Mouse (Mus musculus): ENCODE measurements around the gene G530012D18Rik.
"Not testable (repeated sequence)": the region's sequence is repeated elsewhere in the genome, so short reads cannot be mapped to it uniquely, and the experiment has no call there.

DNA sequence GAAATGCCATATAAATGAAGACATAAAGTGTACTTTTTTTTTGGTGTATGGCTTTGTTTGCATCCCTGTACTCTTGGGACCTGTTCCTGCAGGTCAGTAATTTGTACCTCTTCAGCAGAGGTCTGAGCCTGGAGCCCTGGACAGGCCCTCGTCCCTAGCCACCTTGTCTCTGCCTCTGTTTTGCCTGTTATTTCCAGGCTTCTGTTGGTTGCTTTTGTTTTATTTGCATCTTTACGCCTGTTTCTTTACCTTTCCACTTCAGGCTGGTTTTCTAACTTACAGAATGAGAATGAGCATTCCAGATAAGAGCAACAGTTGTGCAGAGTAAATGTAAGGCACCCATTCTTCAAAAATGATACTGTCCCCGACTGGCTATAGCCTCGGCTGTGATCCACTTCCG lies 24.6 kb downstream of the G530012D18Rik start, which contains the start of gene Sp140:
- not testable (repeated sequence) for TF ChIP-seq POLR2A (IDR thresholded peaks at IDR 0.05; ENCODE audit: borderline replicate concordance, control insufficient read depth, low read depth, low read length); CTCF (IDR thresholded peaks at IDR 0.05; ENCODE audit: control insufficient read depth, insufficient read depth, low read length)

Data from bone marrow, adult 2 months (tissue).